Mouse (Mus musculus) liver, embryonic 16.5 days (tissue): ENCODE measurements around the gene Ctnnbl1. TPM values are rescaled to one million over a fixed set of nuclear protein-coding genes. Genes with fewer than 3 reads are reported as not detected.

Experiments used
- ATAC-seq: fragments of 200-750 bp; cut with Nextera tagmentation; 2 replicates; pipeline ENCODE4 v1.8.0; 2017; ENCODE audit warnings: low read depth, mild to moderate bottlenecking, moderate number of reproducible peaks, moderate library complexity
- H3K27ac ChIP-seq: fragments of 300-500 bp; sonication (generic); 2 replicates; pipeline ENCODE4 v1.5.1; 2014; ENCODE audit warnings: mild to moderate bottlenecking, low read length
- H3K27me3 ChIP-seq: fragments of 300-500 bp; sonication (generic); 2 replicates; pipeline ENCODE4 v1.6.1; 2014; ENCODE audit warnings: low read depth, low read length, mixed read lengths; ENCODE audit not compliant: control insufficient read depth, insufficient read depth
- H3K36me3 ChIP-seq: fragments of 300-500 bp; sonication (generic); 2 replicates; pipeline ENCODE4 v1.6.1; 2014; ENCODE audit warnings: mild to moderate bottlenecking; ENCODE audit not compliant: control insufficient read depth, insufficient read depth
- H3K4me1 ChIP-seq: fragments of 300-500 bp; sonication (generic); 2 replicates; pipeline ENCODE4 v1.6.1; 2014; ENCODE audit warnings: low read depth, low read length, mixed read lengths; ENCODE audit not compliant: control insufficient read depth
- H3K4me2 ChIP-seq: fragments of 300-500 bp; sonication (generic); 2 replicates; pipeline ENCODE4 v1.6.1; 2014; ENCODE audit warnings: low read depth, low read length, mixed read lengths
- H3K4me3 ChIP-seq: fragments of 300-500 bp; sonication (generic); 2 replicates; pipeline ENCODE4 v1.5.1; 2014; ENCODE audit warnings: low read depth, mild to moderate bottlenecking, low read length
- H3K9ac ChIP-seq: fragments of 300-500 bp; sonication (generic); 2 replicates; pipeline ENCODE4 v1.6.1; 2014; ENCODE audit warnings: low read depth, low read length
- H3K9me3 ChIP-seq: fragments of 300-500 bp; sonication (generic); replicated peaks from 2 replicates; pipeline ENCODE4 v1.6.1; 2016; ENCODE audit warnings: low read length; ENCODE audit not compliant: control insufficient read depth
- WGBS: fragments of 180-500 bp; shearing (Covaris S2); extraction: QIAGEN DNeasy Blood & Tissue Kit; methylation state at CpG from one replicate; pipeline ENCODE4 v1.1.7; 2014; ENCODE audit not compliant: insufficient replicate concordance; 5-methylcytosine and 5-hydroxymethylcytosine counted together
- polyA plus RNA-seq: library from polyadenylated mRNA; unstranded; fragments of >200 nt; fragmentation: Nextera tagmentation; extraction: Ambion mirVana; gene quantifications from 2 replicates; pipeline ENCODE4 v1.2.1, GENCODE M21; 2015

Gene Ctnnbl1
- polyA plus RNA-seq, 1 experiment from 2014 or later: 19.8 TPM

GRCm38 (mm10) chr2:157877967-157878366 lies 140.8 kb downstream of the Ctnnbl1 start:
- Histone ChIP-seq H3K4me2 (no peak overlapping the region), H3K4me1 (no peaks in the 10 kb centered on the region), H3K27me3 (no peaks in the 10 kb centered on the region), H3K27ac (no peak overlapping the region), H3K9me3 (no peaks in the 10 kb centered on the region), H3K4me3 (no peak overlapping the region), H3K36me3 (no peaks in the 10 kb centered on the region), H3K9ac (no peak overlapping the region)
- 63% methylated on average over 5 of the region's 5 CpGs for WGBS
- ATAC-seq: no peak

GRCm38 (mm10) chr2:157881939-157882338 lies 144.7 kb downstream of the Ctnnbl1 start:
- Histone ChIP-seq H3K4me3 (no peak overlapping the region), H3K27ac (no peak overlapping the region), H3K27me3 (no peaks in the 10 kb centered on the region), H3K9me3 (no peaks in the 10 kb centered on the region), H3K9ac (no peak overlapping the region), H3K36me3 (no peaks in the 10 kb centered on the region; the same call in 1 of the 2 replicates), H3K4me1 (no peaks in the 10 kb centered on the region), H3K4me2 (no peak overlapping the region)
- ATAC-seq: no peak
- 69% methylated on average over 11 of the region's 11 CpGs for WGBS

- Histone ChIP-seq H3K27ac (no peak overlapping the region), H3K4me1 (no peaks in the 10 kb centered on the region), H3K9ac (no peak overlapping the region), H3K27me3 (no peaks in the 10 kb centered on the region), H3K9me3 (no peaks in the 10 kb centered on the region), H3K4me2 (no peak overlapping the region), H3K36me3 (no peaks in the 10 kb centered on the region; the same call in 1 of the 2 replicates), H3K4me3 (no peak overlapping the region)
- ATAC-seq: no peak
- WGBS: 55% methylated on average over 10 of the region's 10 CpGs
These were observed 150.2 kb downstream of the Ctnnbl1 start for GRCm38 (mm10) chr2:157887275-157888025.

- ATAC-seq: no peak
- no peaks in the 10 kb centered on the region for H3K27me3 ChIP-seq
- H3K4me1 ChIP-seq: no peaks in the 10 kb centered on the region
- H3K36me3 ChIP-seq: no peaks in the 10 kb centered on the region
- no peaks in the 10 kb centered on the region for H3K9me3 ChIP-seq
- H3K27ac ChIP-seq: no peak overlapping the region
- H3K4me3 ChIP-seq: no peak overlapping the region
- 66% methylated on average over 6 of the region's 6 CpGs for WGBS
- no peak overlapping the region for H3K4me2 ChIP-seq
- no peak overlapping the region for H3K9ac ChIP-seq
These were observed 154.0 kb downstream of the Ctnnbl1 start for GRCm38 (mm10) chr2:157891166-157891565.

- no peaks in the 10 kb centered on the region for H3K4me1 ChIP-seq
- H3K4me2 ChIP-seq: no peak overlapping the region
- no peak overlapping the region for H3K4me3 ChIP-seq
- H3K27ac ChIP-seq: no peak overlapping the region
- H3K36me3 ChIP-seq: no peaks in the 10 kb centered on the region
- H3K9me3 ChIP-seq: no peaks in the 10 kb centered on the region
- H3K9ac ChIP-seq: no peak overlapping the region
- no peaks in the 10 kb centered on the region for H3K27me3 ChIP-seq
- WGBS: 61% methylated on average over 4 of the region's 4 CpGs
- no peak for ATAC-seq
These were observed 159.9 kb downstream of the Ctnnbl1 start for GRCm38 (mm10) chr2:157897131-157897530.

- H3K4me1 ChIP-seq: no peaks in the 10 kb centered on the region
- H3K4me3 ChIP-seq: no peak overlapping the region
- no peaks in the 10 kb centered on the region for H3K9me3 ChIP-seq
- H3K4me2 ChIP-seq: no peak overlapping the region
- no peak overlapping the region for H3K27ac ChIP-seq
- no peaks in the 10 kb centered on the region for H3K36me3 ChIP-seq
- H3K27me3 ChIP-seq: peaks cover 33% of the 10 kb centered on the region
- 1% methylated on average over 16 of the region's 16 CpGs for WGBS
- no peak overlapping the region for H3K9ac ChIP-seq
- ATAC-seq: no peak
These were observed 176.0 kb downstream of the Ctnnbl1 start for GRCm38 (mm10) chr2:157913204-157913636.

GRCm38 (mm10) chr2:157913705-157914104 lies 176.5 kb downstream of the Ctnnbl1 start:
- H3K4me1 ChIP-seq: no peaks in the 10 kb centered on the region
- H3K36me3 ChIP-seq: no peaks in the 10 kb centered on the region
- WGBS: 2% methylated on average over 4 of the region's 4 CpGs
- ATAC-seq: no peak
- no peaks in the 10 kb centered on the region for H3K9me3 ChIP-seq
- H3K4me3 ChIP-seq: no peak overlapping the region
- H3K4me2 ChIP-seq: no peak overlapping the region
- H3K27me3 ChIP-seq: peaks cover 33% of the 10 kb centered on the region
- H3K9ac ChIP-seq: no peak overlapping the region
- no peak overlapping the region for H3K27ac ChIP-seq

GRCm38 (mm10) chr2:157914105-157914764 lies 177.0 kb downstream of the Ctnnbl1 start, which contains the start of gene Vstm2l:
Gene Vstm2l (plus strand): TSS chr2:157914653.
- no peaks in the 10 kb centered on the region for H3K9me3 ChIP-seq
- ATAC-seq: no peak
- H3K27me3 ChIP-seq: peaks cover 33% of the 10 kb centered on the region
- no peaks in the 10 kb centered on the region for H3K36me3 ChIP-seq
- no peaks in the 10 kb centered on the region for H3K4me1 ChIP-seq
- no peak within 1 kb of the TSS for H3K27ac ChIP-seq
- H3K4me2 ChIP-seq: no peak within 1 kb of the TSS
- H3K9ac ChIP-seq: no peak within 1 kb of the TSS
- WGBS: 6% methylated on average over 41 of the region's 62 CpGs
- H3K4me3 ChIP-seq: no peak within 1 kb of the TSS

- Histone ChIP-seq H3K27me3 (peaks cover 33% of the 10 kb centered on the region), H3K9ac (no peak overlapping the region), H3K27ac (no peak overlapping the region), H3K4me2 (no peak overlapping the region), H3K4me1 (no peaks in the 10 kb centered on the region), H3K4me3 (no peak overlapping the region), H3K9me3 (no peaks in the 10 kb centered on the region), H3K36me3 (no peaks in the 10 kb centered on the region)
- no peak for ATAC-seq
- 34% methylated on average over 43 of the region's 43 CpGs for WGBS
These were observed 177.8 kb downstream of the Ctnnbl1 start for GRCm38 (mm10) chr2:157914889-157915517.
